Mouse (Mus musculus) ES-E14 (cell line): ENCODE data around the gene Fam171a1. TPM values are rescaled to one million over a fixed set of nuclear protein-coding genes. Genes with fewer than 3 reads are reported as not detected.

Source experiments
- DNase-seq: peaks from one replicate; pipeline ENCODE4 v3.0.0-alpha.2; 2013; ENCODE audit warnings: low read depth, low spot score
- H3K27ac ChIP-seq: 2 replicates; pipeline ENCODE4 v1.5.1; 2012; ENCODE audit warnings: low read depth, mild to moderate bottlenecking, low read length, moderate library complexity, mixed read lengths; ENCODE audit not compliant: poor library complexity, insufficient read depth, severe bottlenecking
- H3K36me3 ChIP-seq: 2 replicates; pipeline ENCODE4 v1.6.1; 2012; ENCODE audit warnings: mild to moderate bottlenecking, low read length, moderate library complexity, mixed read lengths; ENCODE audit not compliant: control insufficient read depth, poor library complexity, insufficient read depth, severe bottlenecking
- H3K4me1 ChIP-seq, 2 experiments: fragments of 150-350 bp in 1 of 2; sonication (generic) in 1 of 2; 2 replicates each; pipeline ENCODE4 v1.6.1; 2012; ENCODE audit warnings: low read length in 2 of 2, mild to moderate bottlenecking in 1 of 2, mixed read lengths in 1 of 2; ENCODE audit not compliant: control insufficient read depth in 2 of 2, insufficient read depth in 2 of 2, poor library complexity in 1 of 2
- H3K4me3 ChIP-seq, 2 experiments: fragments of 150-350 bp in 1 of 2; sonication (generic) in 1 of 2; 2 replicates each; pipeline ENCODE4 v1.5.1; 2012; ENCODE audit warnings: low read length in 2 of 2, low read depth in 1 of 2, mild to moderate bottlenecking in 1 of 2, mixed read lengths in 1 of 2; ENCODE audit not compliant: insufficient read depth in 1 of 2, poor library complexity in 1 of 2, severe bottlenecking in 1 of 2
- H3K9ac ChIP-seq: 2 replicates; pipeline ENCODE4 v1.6.1; 2012; ENCODE audit warnings: low read depth, mild to moderate bottlenecking, low read length, mixed read lengths; ENCODE audit not compliant: poor library complexity, insufficient read depth, severe bottlenecking
- H3K9me3 ChIP-seq: fragments of 150-350 bp; sonication (generic); 2 replicates; pipeline ENCODE4 v1.6.1; 2012; ENCODE audit warnings: low read depth, mild to moderate bottlenecking, low read length; ENCODE audit not compliant: control insufficient read depth, insufficient read depth
- CHD2 ChIP-seq: IDR thresholded peaks from 2 replicates; pipeline ENCODE4 v1.6.1; 2014; ENCODE audit warnings: mild to moderate bottlenecking, low read depth, low read length, inconsistent platforms
- HCFC1 ChIP-seq: IDR thresholded peaks from 2 replicates; pipeline ENCODE4 v1.6.1; 2012; ENCODE audit warnings: low read length, inconsistent platforms, borderline replicate concordance; ENCODE audit not compliant: insufficient read depth
- MAFK ChIP-seq: IDR thresholded peaks from 2 replicates; pipeline ENCODE4 v1.6.1; 2014; ENCODE audit warnings: mild to moderate bottlenecking, low read depth, low read length, inconsistent platforms; ENCODE audit not compliant: insufficient read depth
- ZC3H11A ChIP-seq: IDR thresholded peaks from 2 replicates; pipeline ENCODE4 v1.6.1; 2012; ENCODE audit warnings: low read depth, mild to moderate bottlenecking, inconsistent platforms, low read length, borderline replicate concordance
- ZNF384 ChIP-seq: IDR thresholded peaks from 2 replicates; pipeline ENCODE4 v1.6.1; 2012; ENCODE audit warnings: low read depth, low read length, inconsistent platforms
- in situ Hi-C, 2 experiments: fragments of 600-800 bp; cut with MboI; formaldehyde crosslinking; loops; one replicate each; pipeline ENCODE4 v1.15.1; 2025; ENCODE audit warnings: low sequenced_read_pairs in 2 of 2, inconsistent platforms in 1 of 2; ENCODE audit not compliant: unreplicated experiment in 2 of 2
- total RNA-seq: library from RNA; depleted of rRNA; stranded (reverse); fragments of 300-350 nt; gene quantifications from 2 replicates; pipeline ENCODE4 v1.2.3, GENCODE M21; 2012; rRNA removed

Gene Fam171a1
- total RNA-seq, 1 experiment, result 8.1 TPM

GRCm38 (mm10) chr2:3266466-3266865, 152.4 kb downstream of the Fam171a1 start:
- Histone ChIP-seq H3K9ac (no peak overlapping the region), H3K36me3 (no peaks in the 10 kb centered on the region), H3K27ac (no peak overlapping the region), H3K4me3 (no peak overlapping the region), H3K4me1 (no peaks in the 10 kb centered on the region), H3K9me3 (no peaks in the 10 kb centered on the region)
- TF ChIP-seq HCFC1 (no peak), CHD2 (no peak), ZNF384 (no peak), ZC3H11A (no peak), MAFK (no peak)
- DNase-seq, result no peak
- in situ Hi-C loops, result no loop called here

DNA sequence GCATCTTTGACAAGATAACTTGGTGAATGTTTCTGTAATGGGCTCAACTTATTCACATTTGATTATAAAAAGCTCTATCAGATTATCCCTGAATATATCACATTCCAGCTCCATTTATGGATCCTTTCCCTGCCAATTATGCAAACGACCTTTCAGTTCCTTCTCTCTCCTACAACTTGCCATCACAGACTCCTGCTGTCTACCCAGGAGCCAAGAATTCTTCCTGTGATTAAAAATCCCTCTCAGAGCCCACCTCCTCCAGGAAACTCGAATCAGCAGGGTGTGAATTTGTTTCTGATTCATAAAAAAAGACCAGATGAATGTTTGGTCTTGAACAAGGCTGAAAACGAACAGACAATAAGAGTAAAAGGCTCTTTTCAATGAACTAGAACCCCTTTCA, 153.9 kb downstream of the Fam171a1 start:
- no peaks in the 10 kb centered on the region for H3K4me1 ChIP-seq
- H3K4me3 ChIP-seq, result no peak overlapping the region
- DNase-seq, result no peak
- H3K9ac ChIP-seq, result no peak overlapping the region
- no peaks in the 10 kb centered on the region for H3K36me3 ChIP-seq
- in situ Hi-C loops, result no loop called here
- H3K27ac ChIP-seq, result no peak overlapping the region
- H3K9me3 ChIP-seq, result no peaks in the 10 kb centered on the region
- TF ChIP-seq ZNF384, result no peak
- no peak for TF ChIP-seq ZC3H11A
- no peak for TF ChIP-seq MAFK
- no peak for TF ChIP-seq CHD2

DNA sequence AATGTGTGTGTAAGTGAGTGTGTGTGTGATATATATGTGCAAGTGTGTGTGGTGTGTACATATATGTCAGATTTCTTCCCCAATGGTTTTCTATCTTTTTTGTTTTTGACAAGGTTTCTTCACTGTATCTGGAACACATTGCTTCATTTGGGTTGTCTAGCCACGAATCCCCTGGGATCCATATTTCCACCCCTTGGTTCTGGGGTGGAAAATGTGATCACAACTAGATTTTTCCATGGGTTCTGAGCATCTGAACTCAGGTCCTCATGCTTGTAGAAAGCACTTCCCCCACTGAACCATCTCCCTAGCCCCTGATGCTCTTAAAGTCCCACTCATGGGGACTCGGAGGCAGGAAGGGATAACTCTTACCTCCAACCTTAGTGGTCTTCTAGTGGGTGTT, 159.3 kb downstream of the Fam171a1 start:
- H3K36me3 ChIP-seq, result no peaks in the 10 kb centered on the region
- no peak for DNase-seq
- H3K9me3 ChIP-seq, result no peaks in the 10 kb centered on the region
- no peak overlapping the region for H3K9ac ChIP-seq
- H3K4me1 ChIP-seq, result no peaks in the 10 kb centered on the region
- no peak for TF ChIP-seq CHD2
- TF ChIP-seq ZNF384, result no peak
- no peak for TF ChIP-seq HCFC1
- TF ChIP-seq ZC3H11A, result no peak
- TF ChIP-seq MAFK, result no peak
- H3K4me3 ChIP-seq, result no peak overlapping the region
- H3K27ac ChIP-seq, result no peak overlapping the region
- in situ Hi-C loops, result no loop called here

- Histone ChIP-seq H3K27ac (no peak overlapping the region), H3K9ac (no peak overlapping the region), H3K36me3 (no peaks in the 10 kb centered on the region), H3K9me3 (no peaks in the 10 kb centered on the region), H3K4me1 (no peaks in the 10 kb centered on the region), H3K4me3 (no peak overlapping the region)
- in situ Hi-C loops, result no loop called here
- TF ChIP-seq HCFC1 (no peak), MAFK (no peak), ZNF384 (no peak), CHD2 (no peak), ZC3H11A (no peak)
- DNase-seq, result no peak
These were observed 162.1 kb downstream of the Fam171a1 start for GRCm38 (mm10) chr2:3276106-3276505.

Other genes with a start within 250 kb of the Fam171a1 start
- gene Nmt2, start 170.0 kb downstream of the Fam171a1 start, total RNA-seq, result 34.1 and 36.8 TPM in 2 replicates
- gene Rpp38, start 218.4 kb downstream of the Fam171a1 start, total RNA-seq, result 12.0 and 20.2 TPM in 2 replicates
- gene Acbd7, start 221.9 kb downstream of the Fam171a1 start, total RNA-seq, result 2.5 and 3.7 TPM in 2 replicates